Mouse (Mus musculus) MEL (cell line): ENCODE results near the gene Acoxl. TPM values are rescaled to one million over a fixed set of nuclear protein-coding genes. Genes with fewer than 3 reads are reported as not detected.

ENCODE experiments used
- DNase-seq: peaks from one replicate; pipeline ENCODE4 v3.0.0; 2011; ENCODE audit warnings: low read depth, low spot score
- H3K27ac ChIP-seq: 2 replicates; pipeline ENCODE4 v1.5.1; 2012; ENCODE audit warnings: low read depth, mild to moderate bottlenecking, control low read depth, low read length, moderate library complexity; ENCODE audit not compliant: control insufficient read depth
- H3K27me3 ChIP-seq, 2 experiments: fragments of 150-350 bp in 1 of 2; sonication (generic) in 1 of 2; 2 replicates each; pipeline ENCODE4 v1.6.1; 2012; ENCODE audit warnings: low read length in 2 of 2, mild to moderate bottlenecking in 2 of 2, improper control_type of control experiment in 1 of 2, moderate library complexity in 1 of 2; ENCODE audit not compliant: insufficient read depth in 2 of 2, control insufficient read depth in 1 of 2
- H3K36me3 ChIP-seq, 2 experiments: 2 replicates each; pipeline ENCODE4 v1.6.1; 2012 to 2014; ENCODE audit warnings: low read length in 2 of 2, improper control_type of control experiment in 1 of 2, inconsistent platforms in 1 of 2, mild to moderate bottlenecking in 1 of 2; ENCODE audit not compliant: insufficient read depth in 2 of 2, control insufficient read depth in 1 of 2
- H3K4me1 ChIP-seq, 2 experiments: fragments of 150-350 bp in 1 of 2; sonication (generic) in 1 of 2; 2 replicates each; pipeline ENCODE4 v1.6.1; 2012; ENCODE audit warnings: low read length in 2 of 2, improper control_type of control experiment in 1 of 2, mild to moderate bottlenecking in 1 of 2; ENCODE audit not compliant: insufficient read depth in 2 of 2, control insufficient read depth in 1 of 2
- H3K4me3 ChIP-seq, 2 experiments: fragments of 150-350 bp in 1 of 2; sonication (generic) in 1 of 2; 2 replicates each; pipeline ENCODE4 v1.5.1; 2012; ENCODE audit warnings: low read depth in 2 of 2, low read length in 2 of 2, mild to moderate bottlenecking in 2 of 2, moderate library complexity in 2 of 2, control low read depth in 1 of 2, improper control_type of control experiment in 1 of 2; ENCODE audit not compliant: control insufficient read depth in 1 of 2, insufficient read depth in 1 of 2
- H3K79me2 ChIP-seq: 2 replicates; pipeline ENCODE4 v1.6.1; 2012; ENCODE audit warnings: mild to moderate bottlenecking, low read length, moderate library complexity; ENCODE audit not compliant: control insufficient read depth, poor library complexity, insufficient read depth
- H3K9ac ChIP-seq: 2 replicates; pipeline ENCODE4 v1.6.1; 2012; ENCODE audit warnings: low read depth, mild to moderate bottlenecking, control low read depth, low read length, moderate library complexity; ENCODE audit not compliant: control insufficient read depth, poor library complexity, severe bottlenecking
- H3K9me3 ChIP-seq: fragments of 150-350 bp; sonication (generic); replicated peaks from 2 replicates; pipeline ENCODE4 v1.6.1; 2012; ENCODE audit warnings: mild to moderate bottlenecking, low read length, improper control_type of control experiment, moderate library complexity; ENCODE audit not compliant: insufficient read depth
- CHD1 ChIP-seq: IDR thresholded peaks from 2 replicates; pipeline ENCODE4 v1.6.1; 2012; ENCODE audit warnings: low read depth, mild to moderate bottlenecking, inconsistent platforms, low read length, improper control_type of control experiment
- CHD2 ChIP-seq: IDR thresholded peaks from 2 replicates; pipeline ENCODE4 v1.6.1; 2011; ENCODE audit warnings: low read length, improper control_type of control experiment
- CTCF ChIP-seq, 3 experiments: IDR thresholded peaks in 2 of 3; conservative IDR thresholded peaks in 1 of 3; 2 replicates each; pipeline ENCODE4 v1.5.1; 2011 to 2012; ENCODE audit warnings: low read length in 3 of 3, low read depth in 2 of 3, mild to moderate bottlenecking in 2 of 3, improper control_type of control experiment in 1 of 3, inconsistent platforms in 1 of 3, mixed read lengths in 1 of 3, moderate library complexity in 1 of 3; ENCODE audit not compliant: control insufficient read depth in 1 of 3, insufficient read depth in 1 of 3, poor library complexity in 1 of 3, severe bottlenecking in 1 of 3
- ELF1 ChIP-seq: IDR thresholded peaks from 2 replicates; pipeline ENCODE4 v1.6.1; 2014; ENCODE audit warnings: low read depth, mild to moderate bottlenecking, inconsistent platforms, low read length, improper control_type of control experiment, moderate library complexity
- ETS1 ChIP-seq: IDR thresholded peaks from 2 replicates; pipeline ENCODE4 v1.6.1; 2012; ENCODE audit warnings: low read depth, mild to moderate bottlenecking, inconsistent platforms, low read length, improper control_type of control experiment, moderate library complexity
- GABPA ChIP-seq: IDR thresholded peaks from 2 replicates; pipeline ENCODE4 v1.6.1; 2012; ENCODE audit warnings: low read depth, mild to moderate bottlenecking, inconsistent platforms, low read length, improper control_type of control experiment, moderate library complexity
- GATA1 ChIP-seq: IDR thresholded peaks from 2 replicates; pipeline ENCODE4 v1.6.1; 2011; ENCODE audit warnings: low read depth, low read length, improper control_type of control experiment
- JUND ChIP-seq: IDR thresholded peaks from 2 replicates; pipeline ENCODE4 v1.6.1; 2011; ENCODE audit warnings: low read depth, mild to moderate bottlenecking, improper control_type of control experiment, low read length
- MAX ChIP-seq: IDR thresholded peaks from 2 replicates; pipeline ENCODE4 v1.6.1; 2011; ENCODE audit warnings: low read length, improper control_type of control experiment
- MAZ ChIP-seq: IDR thresholded peaks from 2 replicates; pipeline ENCODE4 v1.6.1; 2012; ENCODE audit warnings: low read depth, mild to moderate bottlenecking, inconsistent platforms, low read length, improper control_type of control experiment
- MXI1 ChIP-seq: IDR thresholded peaks from 2 replicates; pipeline ENCODE4 v1.6.1; 2011; ENCODE audit warnings: mild to moderate bottlenecking, low read depth, low read length, improper control_type of control experiment
- MYB ChIP-seq: IDR thresholded peaks from 2 replicates; pipeline ENCODE4 v1.6.1; 2011; ENCODE audit warnings: mild to moderate bottlenecking, low read depth, low read length, improper control_type of control experiment
- MYC ChIP-seq: IDR thresholded peaks from 2 replicates; pipeline ENCODE4 v1.6.1; 2011; ENCODE audit warnings: low read depth, mild to moderate bottlenecking, low read length, improper control_type of control experiment, moderate library complexity
- POLR2A ChIP-seq, 2 experiments: IDR thresholded peaks; 2 replicates each; pipeline ENCODE4 v1.6.1; 2011 to 2012; ENCODE audit warnings: low read length in 2 of 2, mild to moderate bottlenecking in 2 of 2, control low read depth in 1 of 2, improper control_type of control experiment in 1 of 2, low read depth in 1 of 2, moderate library complexity in 1 of 2; ENCODE audit not compliant: control insufficient read depth in 1 of 2, insufficient read depth in 1 of 2, poor library complexity in 1 of 2
- POLR2AphosphoS2 ChIP-seq: IDR thresholded peaks from 2 replicates; pipeline ENCODE4 v1.6.1; 2011; ENCODE audit warnings: low read length, improper control_type of control experiment
- POLR2AphosphoS5 ChIP-seq: IDR thresholded peaks from 2 replicates; pipeline ENCODE4 v1.6.1; 2012; ENCODE audit warnings: low read depth, borderline replicate concordance, mild to moderate bottlenecking, inconsistent platforms, low read length, moderate library complexity, mixed read lengths
- RCOR1 ChIP-seq: IDR thresholded peaks from 2 replicates; pipeline ENCODE4 v1.6.1; 2012; ENCODE audit warnings: low read depth, mild to moderate bottlenecking, inconsistent platforms, low read length, improper control_type of control experiment
- SIN3A ChIP-seq: IDR thresholded peaks from 2 replicates; pipeline ENCODE4 v1.6.1; 2012; ENCODE audit warnings: low read length, improper control_type of control experiment, inconsistent platforms
- TCF12 ChIP-seq: IDR thresholded peaks from 2 replicates; pipeline ENCODE4 v1.6.1; 2014; ENCODE audit warnings: low read depth, mild to moderate bottlenecking, inconsistent platforms, low read length, improper control_type of control experiment, moderate library complexity
- UBTF ChIP-seq: IDR thresholded peaks from 2 replicates; pipeline ENCODE4 v1.6.1; 2012; ENCODE audit warnings: low read depth, mild to moderate bottlenecking, inconsistent platforms, low read length, improper control_type of control experiment, moderate library complexity, borderline replicate concordance; ENCODE audit not compliant: insufficient read depth
- USF1 ChIP-seq: IDR thresholded peaks from 2 replicates; pipeline ENCODE4 v1.6.1; 2014; ENCODE audit warnings: low read depth, mild to moderate bottlenecking, inconsistent platforms, low read length, improper control_type of control experiment, moderate library complexity
- ZC3H11A ChIP-seq: IDR thresholded peaks from 2 replicates; pipeline ENCODE4 v1.6.1; 2012; ENCODE audit warnings: low read depth, mild to moderate bottlenecking, inconsistent platforms, low read length, improper control_type of control experiment
- ZKSCAN1 ChIP-seq: IDR thresholded peaks from 2 replicates; pipeline ENCODE4 v1.6.1; 2012; ENCODE audit warnings: low read depth, mild to moderate bottlenecking, inconsistent platforms, low read length, improper control_type of control experiment, moderate library complexity
- ZMIZ1 ChIP-seq: IDR thresholded peaks from 2 replicates; pipeline ENCODE4 v1.6.1; 2012; ENCODE audit warnings: low read depth, mild to moderate bottlenecking, inconsistent platforms, low read length, improper control_type of control experiment, moderate library complexity
- polyA plus RNA-seq, 2 experiments: library from polyadenylated mRNA; stranded (reverse) in 1 of 2; unstranded in 1 of 2; fragments of >175 nt in 1 of 2; fragments of >200 nt in 1 of 2; gene quantifications; 2 replicates each; pipeline versions ENCODE4 v1.2.1 to v1.2.4; 2012; ENCODE audit warnings: low replicate concordance in 2 of 2, low read depth in 1 of 2; ENCODE audit not compliant: insufficient read length in 2 of 2, insufficient read depth in 1 of 2, missing spikeins in 1 of 2
- total RNA-seq: library from RNA; depleted of rRNA; stranded (reverse); fragments of 300-350 nt; gene quantifications from 2 replicates; pipeline ENCODE4 v1.2.3, GENCODE M21; 2012

Acoxl gene
- total and polyA plus RNA-seq, 3 experiments, result 0.31 to 0.39 TPM; not detected in 1

- Histone ChIP-seq H3K27me3 (0 out of 4 replicates have a peak, but pooled peaks cover 0 to 2% of the 10 kb centered on the region in 2 experiments), H3K79me2 (no peaks in the 10 kb centered on the region), H3K4me3 (no peak overlapping the region), H3K9me3 (no peaks in the 10 kb centered on the region), H3K4me1 (peaks cover 2 to 23% of the 10 kb centered on the region in 2 experiments; a peak in 3 of 4 replicates), H3K27ac (no peak overlapping the region), H3K36me3 (peaks cover 0 to 25% of the 10 kb centered on the region in 2 experiments; a peak in 2 of 4 replicates), H3K9ac (no peak overlapping the region)
- DNase-seq, result no peak
- no peak for TF ChIP-seq POLR2AphosphoS2
- TF ChIP-seq GABPA, result no peak
- no peak for TF ChIP-seq POLR2A (IDR thresholded peaks at IDR 0.05; ENCODE audit: control insufficient read depth in 1 of 2, insufficient read depth in 1 of 2, low read depth in 1 of 2, low read length in 2 of 2, poor library complexity in 1 of 2)
- TF ChIP-seq CTCF (IDR thresholded peaks at IDR 0.05 in 2 of 3, conservative IDR thresholded peaks at IDR 0.05 in 1 of 3; ENCODE audit: control insufficient read depth in 1 of 3, insufficient read depth in 1 of 3, low read depth in 2 of 3, low read length in 3 of 3, poor library complexity in 1 of 3, severe bottlenecking in 1 of 3), result no peak
- TF ChIP-seq ZMIZ1, result no peak
- TF ChIP-seq ZKSCAN1, result no peak
- no peak for TF ChIP-seq JUND
- TF ChIP-seq RCOR1, result no peak
- TF ChIP-seq CHD2, result no peak
- no peak for TF ChIP-seq ELF1
- no peak for TF ChIP-seq TCF12
- no peak for TF ChIP-seq ETS1
- no peak for TF ChIP-seq MYC
- no peak for TF ChIP-seq CHD1
- no peak for TF ChIP-seq GATA1
- no peak for TF ChIP-seq POLR2AphosphoS5
- no peak for TF ChIP-seq UBTF
- TF ChIP-seq ZC3H11A, result no peak
- no peak for TF ChIP-seq MAZ
Observed at GRCm38 (mm10) chr2:127919740-127920139, 81.1 kb downstream of the Acoxl start.

GRCm38 (mm10) chr2:127922036-127922901 is 83.6 kb downstream of the Acoxl start:
- Histone ChIP-seq H3K4me3 (no peak overlapping the region), H3K27ac (no peak overlapping the region), H3K79me2 (no peaks in the 10 kb centered on the region), H3K9me3 (no peaks in the 10 kb centered on the region), H3K27me3 (0 out of 4 replicates have a peak, but pooled peaks cover 0 to 2% of the 10 kb centered on the region in 2 experiments), H3K9ac (no peak overlapping the region), H3K36me3 (peaks cover 0 to 15% of the 10 kb centered on the region in 2 experiments; a peak in 2 of 4 replicates), H3K4me1 (peaks cover under 1 to 10% of the 10 kb centered on the region in 2 experiments; a peak in 3 of 4 replicates)
- DNase-seq, result no peak
- TF ChIP-seq SIN3A (no peak), MAX (no peak), USF1 (no peak), CHD2 (no peak), MYB (no peak), MAZ (no peak), GABPA (no peak), TCF12 (no peak), MXI1 (no peak)
